22 mouse cellular contexts compared by ENCODE assay signal in the genomic region with DNA sequence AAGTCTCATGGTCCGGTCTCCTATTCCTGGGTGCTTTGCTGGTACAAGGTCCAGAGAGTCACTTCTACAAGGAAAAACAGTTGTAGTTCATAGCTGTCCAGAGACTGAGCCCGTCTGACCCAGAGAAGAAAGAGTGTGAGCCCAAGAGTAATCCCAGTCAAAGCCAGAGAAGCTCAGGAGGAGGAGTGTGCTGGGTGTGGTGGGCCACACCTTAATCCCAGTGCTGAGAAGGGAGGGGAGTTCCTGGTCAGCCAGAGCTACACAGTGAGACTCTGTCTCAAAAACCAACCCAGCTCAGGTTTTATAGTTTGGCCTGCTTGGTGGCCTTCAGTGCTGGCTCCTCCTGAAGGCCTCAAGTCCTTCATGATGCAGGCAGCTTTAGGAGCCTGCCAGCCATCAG. TPM values are rescaled to one million over a fixed set of nuclear protein-coding genes. Genes with fewer than 3 reads are reported as not detected.
DNase-seq lines count a peak whose midpoint lies in the region; ATAC-seq and TF ChIP-seq lines count a peak whose summit lies in the region.
"Had no signal": no experiment of that assay in that cellular context is flagged by ENCODE, and none has a peak within 500 bp of the region (broad histone marks: within the 10 kb centered on the region; RNA-seq: fewer than 3 reads in every experiment).

No protein-coding gene starts in this region.

- H3K4me1 ChIP-seq in liver, embryonic 13.5 days (replicated peaks): peaks cover 46% of the 10 kb centered on the region
- H3K4me1 ChIP-seq in liver, embryonic 11.5 days (replicated peaks; ENCODE audit: control insufficient read depth, insufficient read depth, low read length): peaks cover 5% of the 10 kb centered on the region; the same call in 1 of the 2 replicates
- no peaks in the 10 kb centered on the region for H3K4me1 ChIP-seq in stomach, postnatal 0 days (replicated peaks; ENCODE audit: control insufficient read depth, insufficient read depth)
- no peaks in the 10 kb centered on the region for H3K4me1 ChIP-seq in forebrain, embryonic 10.5 days
- H3K4me1 ChIP-seq: hindbrain, embryonic 12.5 days; midbrain, embryonic 13.5 days had no signal

- H3K4me2 ChIP-seq in liver, embryonic 13.5 days: no peak overlapping the region
- no peak overlapping the region for H3K4me2 ChIP-seq in liver, embryonic 11.5 days
- H3K4me2 ChIP-seq in stomach, postnatal 0 days (replicated peaks; ENCODE audit: low read depth): no peak overlapping the region
- H3K4me2 ChIP-seq: heart, embryonic 13.5 days; hindbrain, embryonic 12.5 days; midbrain, embryonic 13.5 days had no signal

- no peak for TF ChIP-seq EP300 in stomach, postnatal 0 days (optimal IDR thresholded peaks at IDR 0.05)

- H3K27ac ChIP-seq in liver, embryonic 13.5 days: no peak overlapping the region
- no peak overlapping the region for H3K27ac ChIP-seq in liver, embryonic 11.5 days (ENCODE audit: low read depth, low read length)
- H3K27ac ChIP-seq in stomach, postnatal 0 days (replicated peaks): peak overlapping the region; percentile 9; the same call in 1 of the 2 replicates
- no peak overlapping the region for H3K27ac ChIP-seq in forebrain, embryonic 10.5 days
- H3K27ac ChIP-seq: heart, adult 2 months; heart, embryonic 13.5 days; hindbrain, embryonic 12.5 days; midbrain, embryonic 13.5 days had no signal

- WGBS in liver, embryonic 13.5 days (ENCODE audit: insufficient replicate concordance): 89% methylated on average over 2 of the region's 2 CpGs
- WGBS in liver, embryonic 11.5 days: 91% methylated on average over 2 of the region's 2 CpGs
- 63% methylated on average over 2 of the region's 2 CpGs for WGBS in stomach, postnatal 0 days
- WGBS in forebrain, embryonic 10.5 days: 87% methylated on average over 2 of the region's 2 CpGs

- TF ChIP-seq CTCF in stomach, postnatal 0 days (IDR thresholded peaks at IDR 0.05; ENCODE audit: low read depth): no peak

- DNase-seq in liver, embryonic 13.5 days: no peak
- no peak for DNase-seq in liver, embryonic 11.5 days (ENCODE audit: low spot score)
- DNase-seq in R1 (ENCODE audit: low read depth, low spot score): peak; percentile 70
- peak; percentile 46 for DNase-seq in stomach, postnatal 0 days (ENCODE audit: low spot score)
- no peak for DNase-seq in left cerebral cortex, adult 18-20 months (ENCODE audit: low spot score in 2 of 2)
- no peak for DNase-seq in forebrain, embryonic 10.5 days (ENCODE audit: extremely low spot score, low spot score)
- DNase-seq: adrenal gland, postnatal 36 days; cerebellum, adult 9-10 months; gastrocnemius, postnatal 25 days; heart, adult 2 months; heart, postnatal 14 days; kidney, adult 2 months; kidney, postnatal 10 days; lung, adult 18-20 months; lung, postnatal 36 days; thymus, postnatal 14 days had no signal

- H3K4me3 ChIP-seq in liver, embryonic 13.5 days (replicated peaks): no peak overlapping the region
- H3K4me3 ChIP-seq in liver, embryonic 11.5 days (ENCODE audit: low read depth, low read length): no peak overlapping the region
- H3K4me3 ChIP-seq in stomach, postnatal 0 days (ENCODE audit: low read depth, low read length): no peak overlapping the region
- H3K4me3 ChIP-seq in forebrain, embryonic 10.5 days: no peak overlapping the region
- H3K4me3 ChIP-seq: heart, adult 2 months; heart, embryonic 13.5 days; hindbrain, embryonic 12.5 days; megakaryocyte, embryonic 14.5 days; midbrain, embryonic 13.5 days had no signal

- ATAC-seq in liver, embryonic 13.5 days (ENCODE audit: low read depth): peak; percentile 48; the same call in 1 of the 2 replicates
- ATAC-seq in liver, embryonic 11.5 days (replicated peaks; ENCODE audit: low FRiP score): no peak
- ATAC-seq in erythroid progenitor cell, adult 5-6 weeks (replicated peaks; ENCODE audit: low FRiP score, poor library complexity, severe bottlenecking): peak; percentile 57
- peak; percentile 40 for ATAC-seq in stomach, postnatal 0 days (ENCODE audit: low FRiP score, low TSS enrichment)
- ATAC-seq: forebrain, embryonic 16.5 days; midbrain, embryonic 13.5 days had no signal

- no peaks in the 10 kb centered on the region for H3K27me3 ChIP-seq in liver, embryonic 13.5 days
- H3K27me3 ChIP-seq in liver, embryonic 11.5 days (replicated peaks; ENCODE audit: control insufficient read depth, insufficient read depth, low read length): no peaks in the 10 kb centered on the region
- H3K27me3 ChIP-seq in stomach, postnatal 0 days (ENCODE audit: control insufficient read depth, insufficient read depth, low read length): no peaks in the 10 kb centered on the region
- H3K27me3 ChIP-seq in forebrain, embryonic 10.5 days (ENCODE audit: poor library complexity, severe bottlenecking): no peaks in the 10 kb centered on the region
- H3K27me3 ChIP-seq: heart, embryonic 13.5 days; hindbrain, embryonic 12.5 days; megakaryocyte, embryonic 14.5 days; midbrain, embryonic 13.5 days had no signal

- H3K36me3 ChIP-seq in liver, embryonic 13.5 days: peaks cover 99% of the 10 kb centered on the region
- peaks cover 74% of the 10 kb centered on the region for H3K36me3 ChIP-seq in liver, embryonic 11.5 days (ENCODE audit: control insufficient read depth, insufficient read depth, low read length)
- H3K36me3 ChIP-seq in stomach, postnatal 0 days (ENCODE audit: control insufficient read depth, insufficient read depth, low read length): peaks cover 34% of the 10 kb centered on the region
- H3K36me3 ChIP-seq in forebrain, embryonic 10.5 days (replicated peaks): peaks cover 100% of the 10 kb centered on the region

- no peak overlapping the region for H3K9ac ChIP-seq in liver, embryonic 13.5 days
- H3K9ac ChIP-seq in liver, embryonic 11.5 days (ENCODE audit: low read depth, low read length): no peak overlapping the region
- no peak overlapping the region for H3K9ac ChIP-seq in stomach, postnatal 0 days (ENCODE audit: low read length)
- H3K9ac ChIP-seq: heart, embryonic 13.5 days; hindbrain, embryonic 12.5 days; midbrain, embryonic 13.5 days had no signal

- no peaks in the 10 kb centered on the region for H3K9me3 ChIP-seq in liver, embryonic 13.5 days (replicated peaks)
- H3K9me3 ChIP-seq in liver, embryonic 11.5 days (ENCODE audit: control insufficient read depth, low read length): no peaks in the 10 kb centered on the region
- no peaks in the 10 kb centered on the region for H3K9me3 ChIP-seq in stomach, postnatal 0 days (ENCODE audit: control insufficient read depth, low read length)
- no peaks in the 10 kb centered on the region for H3K9me3 ChIP-seq in forebrain, embryonic 10.5 days
- H3K9me3 ChIP-seq: heart, embryonic 13.5 days; megakaryocyte, embryonic 14.5 days; midbrain, embryonic 13.5 days had no signal

RNA-seq across cellular contexts. Expression of gene Klf3, which starts 18.1 kb away (rescaled TPM):
- polyA plus RNA-seq in liver, embryonic 13.5 days (2015; fragmentation: Nextera tagmentation; extraction: Ambion mirVana): 73.2 and 78.4 TPM in 2 replicates
- 66.9 and 68.7 TPM in 2 replicates for polyA plus RNA-seq in liver, embryonic 11.5 days (2014; fragmentation: Nextera tagmentation; extraction: Ambion mirVana)
- total RNA-seq in erythroid progenitor cell, adult 5-6 weeks (2015; ENCODE audit: low replicate concordance): 583 and 622 TPM in 2 replicates
- 406 and 427 TPM in 2 replicates for total RNA-seq in erythroid progenitor cell, adult 5-6 weeks (2017; ENCODE audit: low replicate concordance)
- 97.5 and 101 TPM in 2 replicates for polyA plus RNA-seq in stomach, postnatal 0 days (2015; fragmentation: Nextera tagmentation; extraction: Ambion mirVana)
- total RNA-seq in left cerebral cortex, adult 18-20 months (2021): 10 to 100 TPM; 32.0 to 33.4 TPM
- polyA plus RNA-seq in forebrain, embryonic 10.5 days (2016; fragmentation: Nextera tagmentation; extraction: Ambion mirVana): 43.0 and 50.0 TPM in 2 replicates

Comparison
In these comparisons a context has a peak if more than half of its experiments do, and no peak if none do; other contexts are left out.
1. DNase-seq: peak in R1 (single experiment) and stomach, postnatal 0 days (single experiment); none in liver, embryonic 13.5 days (single experiment), liver, embryonic 11.5 days (single experiment), left cerebral cortex, adult 18-20 months (0 of 2) and forebrain, embryonic 10.5 days (single experiment).